Mouse (Mus musculus) right cerebral cortex, postnatal 36 days (tissue): Measurements from ENCODE around the gene Htr2a.

Experiments
- DNase-seq, 2 experiments: peaks; one replicate each; pipeline ENCODE4 v3.0.0; 2022; ENCODE audit warnings: low spot score in 2 of 2, mixed read lengths in 1 of 2

The Htr2a gene

GRCm38 (mm10) chr14:74697432-74697831 lies 56.8 kb downstream of the Htr2a start:
- no peak for DNase-seq

GRCm38 (mm10) chr14:74699241-74699640 lies 58.6 kb downstream of the Htr2a start:
- no peak for DNase-seq

GRCm38 (mm10) chr14:74703930-74704329 lies 63.3 kb downstream of the Htr2a start:
- DNase-seq: no peak

GRCm38 (mm10) chr14:74709054-74709453 lies 68.4 kb downstream of the Htr2a start:
- peak; percentile 11 to 15 for DNase-seq

- no peak for DNase-seq
Observed at GRCm38 (mm10) chr14:74723541-74723940, 82.9 kb downstream of the Htr2a start.

GRCm38 (mm10) chr14:74731221-74732078 lies 90.8 kb downstream of the Htr2a start:
- DNase-seq: no peak

GRCm38 (mm10) chr14:74732079-74732783 lies 91.6 kb downstream of the Htr2a start, which contains the start of gene Esd:
TSS of gene Esd (plus strand) at chr14:74732297.
- peak; percentile 82 to 85 for DNase-seq

GRCm38 (mm10) chr14:74733397-74733796 lies 92.8 kb downstream of the Htr2a start:
- DNase-seq: no peak

- DNase-seq: no peak
Observed at GRCm38 (mm10) chr14:74735471-74735870, 94.8 kb downstream of the Htr2a start.

GRCm38 (mm10) chr14:74736850-74737249 lies 96.2 kb downstream of the Htr2a start:
- DNase-seq: no peak
